Mouse (Mus musculus): ENCODE data around the gene Supt5. TPM values are rescaled to one million over a fixed set of nuclear protein-coding genes. Genes with fewer than 3 reads are reported as not detected.

Gene Supt5
- polyA plus RNA-seq, 1 experiment from 2014 or later = 47.9 TPM

GRCm38 (mm10) chr7:28348601-28349000 lies 10.1 kb upstream of the Supt5 start:
- H3K36me3 ChIP-seq (ENCODE audit: control insufficient read depth, insufficient read depth, low read length) = peaks cover 21% of the 10 kb centered on the region
- H3K4me1 ChIP-seq (ENCODE audit: control insufficient read depth in 2 of 2, insufficient read depth in 2 of 2, low read length in 2 of 2) = peaks cover 11 to 18% of the 10 kb centered on the region in 2 experiments
- WGBS = 72% methylated on average over 7 of the region's 7 CpGs
- ATAC-seq (ENCODE audit: insufficient number of reproducible peaks, insufficient read depth, low FRiP score, low read depth) = no peak
- no peak overlapping the region for H3K4me3 ChIP-seq (ENCODE audit: control insufficient read depth in 1 of 2, insufficient read depth in 1 of 2, low read depth in 1 of 2, low read length in 2 of 2)
- no peak overlapping the region for H3K27ac ChIP-seq (replicated peaks in 1 of 2; ENCODE audit: control insufficient read depth in 1 of 2, insufficient read depth in 1 of 2, low read depth in 2 of 2, low read length in 2 of 2)
- H3K27me3 ChIP-seq (ENCODE audit: control insufficient read depth, insufficient read depth, low read length) = no peaks in the 10 kb centered on the region
- no peak overlapping the region for H3K4me2 ChIP-seq (ENCODE audit: low read length)
- H3K9me3 ChIP-seq (ENCODE audit: control insufficient read depth, low read length) = no peaks in the 10 kb centered on the region
- no peak overlapping the region for H3K9ac ChIP-seq (ENCODE audit: low read length)

- Histone ChIP-seq H3K4me2 (ENCODE audit: low read length) (no peak overlapping the region), H3K27me3 (ENCODE audit: control insufficient read depth, insufficient read depth, low read length) (no peaks in the 10 kb centered on the region), H3K9me3 (ENCODE audit: control insufficient read depth, low read length) (no peaks in the 10 kb centered on the region), H3K27ac (replicated peaks in 1 of 2; ENCODE audit: control insufficient read depth in 1 of 2, insufficient read depth in 1 of 2, low read depth in 2 of 2, low read length in 2 of 2) (no peak overlapping the region), H3K4me3 (ENCODE audit: control insufficient read depth in 1 of 2, insufficient read depth in 1 of 2, low read depth in 1 of 2, low read length in 2 of 2) (no peak overlapping the region), H3K9ac (ENCODE audit: low read length) (no peak overlapping the region), H3K36me3 (ENCODE audit: control insufficient read depth, insufficient read depth, low read length) (peaks cover 13% of the 10 kb centered on the region), H3K4me1 (ENCODE audit: control insufficient read depth in 2 of 2, insufficient read depth in 2 of 2, low read length in 2 of 2) (peaks cover 11 to 18% of the 10 kb centered on the region in 2 experiments)
- ATAC-seq (ENCODE audit: insufficient number of reproducible peaks, insufficient read depth, low FRiP score, low read depth) = no peak
- WGBS = 53% methylated on average over 3 of the region's 3 CpGs
Observed at GRCm38 (mm10) chr7:28347746-28348145, 9.2 kb upstream of the Supt5 start.

GRCm38 (mm10) chr7:28344637-28345036 lies 6.1 kb upstream of the Supt5 start:
- Histone ChIP-seq H3K4me1 (ENCODE audit: control insufficient read depth in 2 of 2, insufficient read depth in 2 of 2, low read length in 2 of 2) (peaks cover 4 to 5% of the 10 kb centered on the region in 2 experiments), H3K36me3 (ENCODE audit: control insufficient read depth, insufficient read depth, low read length) (no peaks in the 10 kb centered on the region), H3K27ac (replicated peaks in 1 of 2; ENCODE audit: control insufficient read depth in 1 of 2, insufficient read depth in 1 of 2, low read depth in 2 of 2, low read length in 2 of 2) (no peak overlapping the region), H3K9me3 (ENCODE audit: control insufficient read depth, low read length) (no peaks in the 10 kb centered on the region), H3K4me3 (ENCODE audit: control insufficient read depth in 1 of 2, insufficient read depth in 1 of 2, low read depth in 1 of 2, low read length in 2 of 2) (no peak overlapping the region), H3K9ac (ENCODE audit: low read length) (no peak overlapping the region), H3K27me3 (ENCODE audit: control insufficient read depth, insufficient read depth, low read length) (no peaks in the 10 kb centered on the region), H3K4me2 (ENCODE audit: low read length) (no peak overlapping the region)
- 10% methylated on average over 4 of the region's 4 CpGs for WGBS
- ATAC-seq (ENCODE audit: insufficient number of reproducible peaks, insufficient read depth, low FRiP score, low read depth) = no peak

- H3K4me1 ChIP-seq (ENCODE audit: control insufficient read depth in 2 of 2, insufficient read depth in 2 of 2, low read length in 2 of 2) = peaks cover 0 to 3% of the 10 kb centered on the region in 2 experiments; a peak in 2 of 4 replicates
- 42% methylated on average over 7 of the region's 7 CpGs for WGBS
- H3K9ac ChIP-seq (ENCODE audit: low read length) = no peak overlapping the region
- no peaks in the 10 kb centered on the region for H3K36me3 ChIP-seq (ENCODE audit: control insufficient read depth, insufficient read depth, low read length)
- H3K9me3 ChIP-seq (ENCODE audit: control insufficient read depth, low read length) = no peaks in the 10 kb centered on the region
- H3K4me2 ChIP-seq (ENCODE audit: low read length) = no peak overlapping the region
- no peak overlapping the region for H3K4me3 ChIP-seq (ENCODE audit: control insufficient read depth in 1 of 2, insufficient read depth in 1 of 2, low read depth in 1 of 2, low read length in 2 of 2)
- no peaks in the 10 kb centered on the region for H3K27me3 ChIP-seq (ENCODE audit: control insufficient read depth, insufficient read depth, low read length)
- ATAC-seq (ENCODE audit: insufficient number of reproducible peaks, insufficient read depth, low FRiP score, low read depth) = no peak
- 0 out of 4 replicates have a peak overlapping the region, but pooled peaks of 1 of the 2 experiments have one; percentile 16 for H3K27ac ChIP-seq (replicated peaks in 1 of 2; ENCODE audit: control insufficient read depth in 1 of 2, insufficient read depth in 1 of 2, low read depth in 2 of 2, low read length in 2 of 2)
Observed at GRCm38 (mm10) chr7:28341381-28341780, 2.8 kb upstream of the Supt5 start.

- Histone ChIP-seq H3K27me3 (ENCODE audit: control insufficient read depth, insufficient read depth, low read length) (no peaks in the 10 kb centered on the region), H3K4me1 (ENCODE audit: control insufficient read depth in 2 of 2, insufficient read depth in 2 of 2, low read length in 2 of 2) (peaks cover 0 to 3% of the 10 kb centered on the region in 2 experiments; a peak in 2 of 4 replicates), H3K4me2 (ENCODE audit: low read length) (peak overlapping the region; percentile 69), H3K4me3 (ENCODE audit: control insufficient read depth in 1 of 2, insufficient read depth in 1 of 2, low read depth in 1 of 2, low read length in 2 of 2) (peak overlapping the region; percentile 86 to 99; a peak in 3 of 4 replicates), H3K9me3 (ENCODE audit: control insufficient read depth, low read length) (no peaks in the 10 kb centered on the region), H3K27ac (replicated peaks in 1 of 2; ENCODE audit: control insufficient read depth in 1 of 2, insufficient read depth in 1 of 2, low read depth in 2 of 2, low read length in 2 of 2) (peak overlapping the region; percentile 91 to 94), H3K36me3 (ENCODE audit: control insufficient read depth, insufficient read depth, low read length) (peaks cover 6% of the 10 kb centered on the region; the same call in 1 of the 2 replicates), H3K9ac (ENCODE audit: low read length) (peak overlapping the region; percentile 98)
- ATAC-seq (ENCODE audit: insufficient number of reproducible peaks, insufficient read depth, low FRiP score, low read depth) = no peak
- 78% methylated on average over 19 of the region's 19 CpGs for WGBS
Observed at GRCm38 (mm10) chr7:28339213-28339917, 819 bp upstream of the Supt5 start.

GRCm38 (mm10) chr7:28335471-28335870 lies 3.1 kb downstream of the Supt5 start:
- no peak overlapping the region for H3K27ac ChIP-seq (replicated peaks in 1 of 2; ENCODE audit: control insufficient read depth in 1 of 2, insufficient read depth in 1 of 2, low read depth in 2 of 2, low read length in 2 of 2)
- no peak overlapping the region for H3K9ac ChIP-seq (ENCODE audit: low read length)

GRCm38 (mm10) chr7:28334534-28334933 lies 4.0 kb downstream of the Supt5 start:
- Histone ChIP-seq H3K4me3 (ENCODE audit: control insufficient read depth in 1 of 2, insufficient read depth in 1 of 2, low read depth in 1 of 2, low read length in 2 of 2) (no peak overlapping the region), H3K4me1 (ENCODE audit: control insufficient read depth in 2 of 2, insufficient read depth in 2 of 2, low read length in 2 of 2) (no peaks in the 10 kb centered on the region), H3K27ac (replicated peaks in 1 of 2; ENCODE audit: control insufficient read depth in 1 of 2, insufficient read depth in 1 of 2, low read depth in 2 of 2, low read length in 2 of 2) (no peak overlapping the region), H3K9me3 (ENCODE audit: control insufficient read depth, low read length) (no peaks in the 10 kb centered on the region), H3K4me2 (ENCODE audit: low read length) (no peak overlapping the region), H3K27me3 (ENCODE audit: control insufficient read depth, insufficient read depth, low read length) (no peaks in the 10 kb centered on the region), H3K9ac (ENCODE audit: low read length) (no peak overlapping the region), H3K36me3 (ENCODE audit: control insufficient read depth, insufficient read depth, low read length) (peaks cover 27% of the 10 kb centered on the region)
- no peak for ATAC-seq (ENCODE audit: insufficient number of reproducible peaks, insufficient read depth, low FRiP score, low read depth)
- WGBS = 86% methylated on average over 4 of the region's 4 CpGs

More at GRCm38 (mm10) chr7:28335471-28335870, 3.1 kb downstream of the Supt5 start:
- no peak for ATAC-seq (ENCODE audit: insufficient number of reproducible peaks, insufficient read depth, low FRiP score, low read depth)
- Histone ChIP-seq H3K27me3 (ENCODE audit: control insufficient read depth, insufficient read depth, low read length) (no peaks in the 10 kb centered on the region), H3K4me3 (ENCODE audit: control insufficient read depth in 1 of 2, insufficient read depth in 1 of 2, low read depth in 1 of 2, low read length in 2 of 2) (no peak overlapping the region), H3K9me3 (ENCODE audit: control insufficient read depth, low read length) (no peaks in the 10 kb centered on the region), H3K4me2 (ENCODE audit: low read length) (no peak overlapping the region), H3K4me1 (ENCODE audit: control insufficient read depth in 2 of 2, insufficient read depth in 2 of 2, low read length in 2 of 2) (no peaks in the 10 kb centered on the region), H3K36me3 (ENCODE audit: control insufficient read depth, insufficient read depth, low read length) (peaks cover 17% of the 10 kb centered on the region)
- WGBS = 88% methylated on average over 2 of the region's 2 CpGs

Data from heart, embryonic 14.5 days (tissue).